Mouse (Mus musculus): Measurements from ENCODE around the gene Lrrc25. TPM values are rescaled to one million over a fixed set of nuclear protein-coding genes. Genes with fewer than 3 reads are reported as not detected.

Lrrc25 gene
- polyA plus RNA-seq, 1 experiment from 2014 or later = 0.74 TPM

GRCm38 (mm10) chr8:70644065-70644464, 28.1 kb downstream of the Lrrc25 start:
- H3K9ac ChIP-seq (replicated peaks) = no peak overlapping the region
- no peak for ATAC-seq (replicated peaks)
- peaks cover 6% of the 10 kb centered on the region for H3K4me1 ChIP-seq
- H3K27me3 ChIP-seq = no peaks in the 10 kb centered on the region
- H3K9me3 ChIP-seq = no peaks in the 10 kb centered on the region
- H3K4me2 ChIP-seq (replicated peaks) = no peak overlapping the region
- H3K36me3 ChIP-seq = no peaks in the 10 kb centered on the region
- H3K27ac ChIP-seq (replicated peaks) = no peak overlapping the region
- H3K4me3 ChIP-seq = no peak overlapping the region
- 82% methylated on average over 2 of the region's 2 CpGs for WGBS

- WGBS = 63% methylated on average over 17 of the region's 17 CpGs
- Histone ChIP-seq H3K9ac (replicated peaks) (no peak overlapping the region), H3K4me1 (peaks cover 15% of the 10 kb centered on the region)
These were observed 29.7 kb downstream of the Lrrc25 start for GRCm38 (mm10) chr8:70645501-70646224.

GRCm38 (mm10) chr8:70646369-70646768, 30.4 kb downstream of the Lrrc25 start:
- Histone ChIP-seq H3K27ac (replicated peaks) (no peak overlapping the region), H3K4me2 (replicated peaks) (no peak overlapping the region), H3K27me3 (no peaks in the 10 kb centered on the region), H3K9me3 (no peaks in the 10 kb centered on the region), H3K9ac (replicated peaks) (no peak overlapping the region), H3K36me3 (peaks cover 8% of the 10 kb centered on the region; the same call in 1 of the 2 replicates), H3K4me1 (peaks cover 15% of the 10 kb centered on the region), H3K4me3 (no peak overlapping the region)
- WGBS = 77% methylated on average over 6 of the region's 6 CpGs
- ATAC-seq (replicated peaks) = no peak

More at GRCm38 (mm10) chr8:70645501-70646224, 29.7 kb downstream of the Lrrc25 start:
- ATAC-seq (replicated peaks) = no peak
- H3K4me3 ChIP-seq = no peak overlapping the region
- peaks cover 5% of the 10 kb centered on the region; the same call in 1 of the 2 replicates for H3K36me3 ChIP-seq
- H3K9me3 ChIP-seq = no peaks in the 10 kb centered on the region
- no peak overlapping the region for H3K27ac ChIP-seq (replicated peaks)
- no peak overlapping the region for H3K4me2 ChIP-seq (replicated peaks)
- no peaks in the 10 kb centered on the region for H3K27me3 ChIP-seq

- Histone ChIP-seq H3K4me3 (no peak overlapping the region), H3K9ac (replicated peaks) (no peak overlapping the region), H3K4me1 (peaks cover 15% of the 10 kb centered on the region), H3K4me2 (replicated peaks) (no peak overlapping the region), H3K27me3 (no peaks in the 10 kb centered on the region), H3K9me3 (no peaks in the 10 kb centered on the region), H3K36me3 (peaks cover 8% of the 10 kb centered on the region; the same call in 1 of the 2 replicates), H3K27ac (replicated peaks) (no peak overlapping the region)
- no peak for ATAC-seq (replicated peaks)
These were observed 30.8 kb downstream of the Lrrc25 start for GRCm38 (mm10) chr8:70646775-70647174.

GRCm38 (mm10) chr8:70647343-70648163, 31.6 kb downstream of the Lrrc25 start:
- no peak for ATAC-seq (replicated peaks)
- Histone ChIP-seq H3K27me3 (no peaks in the 10 kb centered on the region), H3K27ac (replicated peaks) (no peak overlapping the region), H3K9me3 (no peaks in the 10 kb centered on the region), H3K9ac (replicated peaks) (no peak overlapping the region), H3K36me3 (peaks cover 8% of the 10 kb centered on the region; the same call in 1 of the 2 replicates), H3K4me2 (replicated peaks) (no peak overlapping the region), H3K4me1 (peaks cover 17% of the 10 kb centered on the region), H3K4me3 (no peak overlapping the region)
- WGBS = 70% methylated on average over 8 of the region's 8 CpGs

GRCm38 (mm10) chr8:70648164-70648442, 32.1 kb downstream of the Lrrc25 start:
- Histone ChIP-seq H3K27ac (replicated peaks) (no peak overlapping the region), H3K36me3 (peaks cover 8% of the 10 kb centered on the region; the same call in 1 of the 2 replicates), H3K9me3 (no peaks in the 10 kb centered on the region), H3K4me2 (replicated peaks) (no peak overlapping the region), H3K9ac (replicated peaks) (no peak overlapping the region), H3K27me3 (no peaks in the 10 kb centered on the region), H3K4me1 (peaks cover 20% of the 10 kb centered on the region), H3K4me3 (no peak overlapping the region)
- ATAC-seq (replicated peaks) = no peak
- WGBS = 35% methylated on average over 1 of the region's 1 CpGs

- H3K27me3 ChIP-seq = no peaks in the 10 kb centered on the region
- H3K4me3 ChIP-seq = no peak overlapping the region
- H3K9ac ChIP-seq (replicated peaks) = no peak overlapping the region
- peaks cover 25% of the 10 kb centered on the region for H3K4me1 ChIP-seq
- H3K9me3 ChIP-seq = no peaks in the 10 kb centered on the region
- H3K4me2 ChIP-seq (replicated peaks) = no peak overlapping the region
- 52% methylated on average over 3 of the region's 3 CpGs for WGBS
- H3K27ac ChIP-seq (replicated peaks) = peak overlapping the region; percentile 70; the same call in 1 of the 2 replicates
- peaks cover 8% of the 10 kb centered on the region; the same call in 1 of the 2 replicates for H3K36me3 ChIP-seq
- peak; percentile 33; the same call in 1 of the 2 replicates for ATAC-seq (replicated peaks)
These were observed 33.0 kb downstream of the Lrrc25 start for GRCm38 (mm10) chr8:70648921-70649320.

GRCm38 (mm10) chr8:70649324-70649723, 33.4 kb downstream of the Lrrc25 start:
- Histone ChIP-seq H3K9me3 (no peaks in the 10 kb centered on the region), H3K27ac (replicated peaks) (peak overlapping the region; percentile 70), H3K36me3 (peaks cover 8% of the 10 kb centered on the region; the same call in 1 of the 2 replicates), H3K4me1 (peaks cover 25% of the 10 kb centered on the region), H3K4me2 (replicated peaks) (no peak overlapping the region), H3K4me3 (no peak overlapping the region), H3K9ac (replicated peaks) (0 out of 2 replicates have a peak overlapping the region, but pooled peaks have one; percentile 19), H3K27me3 (no peaks in the 10 kb centered on the region)
- WGBS = 35% methylated on average over 4 of the region's 4 CpGs
- ATAC-seq (replicated peaks) = peak; percentile 42

- Histone ChIP-seq H3K9me3 (no peaks in the 10 kb centered on the region), H3K36me3 (peaks cover 11% of the 10 kb centered on the region; the same call in 1 of the 2 replicates), H3K27ac (replicated peaks) (no peak overlapping the region), H3K27me3 (no peaks in the 10 kb centered on the region), H3K4me3 (no peak overlapping the region), H3K4me2 (replicated peaks) (no peak overlapping the region), H3K4me1 (peaks cover 25% of the 10 kb centered on the region), H3K9ac (replicated peaks) (no peak overlapping the region)
- no peak for ATAC-seq (replicated peaks)
- 95% methylated on average over 17 of the region's 17 CpGs for WGBS
These were observed 34.4 kb downstream of the Lrrc25 start for GRCm38 (mm10) chr8:70650351-70650750.

- H3K4me1 ChIP-seq = peaks cover 51% of the 10 kb centered on the region
- no peaks in the 10 kb centered on the region for H3K9me3 ChIP-seq
- H3K27me3 ChIP-seq = no peaks in the 10 kb centered on the region
- H3K36me3 ChIP-seq = peaks cover 13% of the 10 kb centered on the region; the same call in 1 of the 2 replicates
- WGBS = 56% methylated on average over 2 of the region's 2 CpGs
- no peak for ATAC-seq (replicated peaks)
- no peak overlapping the region for H3K9ac ChIP-seq (replicated peaks)
- H3K4me3 ChIP-seq = no peak overlapping the region
- no peak overlapping the region for H3K4me2 ChIP-seq (replicated peaks)
- peak overlapping the region; percentile 37; the same call in 1 of the 2 replicates for H3K27ac ChIP-seq (replicated peaks)
These were observed 37.3 kb downstream of the Lrrc25 start for GRCm38 (mm10) chr8:70653226-70653625.

- WGBS = 65% methylated on average over 1 of the region's 1 CpGs
- Histone ChIP-seq H3K36me3 (peaks cover 13% of the 10 kb centered on the region; the same call in 1 of the 2 replicates), H3K4me3 (no peak overlapping the region), H3K9ac (replicated peaks) (no peak overlapping the region), H3K27me3 (no peaks in the 10 kb centered on the region), H3K27ac (replicated peaks) (no peak overlapping the region), H3K4me2 (replicated peaks) (no peak overlapping the region), H3K9me3 (no peaks in the 10 kb centered on the region), H3K4me1 (peaks cover 55% of the 10 kb centered on the region)
- no peak for ATAC-seq (replicated peaks)
These were observed 38.2 kb downstream of the Lrrc25 start for GRCm38 (mm10) chr8:70654121-70654520.

- peaks cover 57% of the 10 kb centered on the region for H3K4me1 ChIP-seq
- H3K9me3 ChIP-seq = no peaks in the 10 kb centered on the region
- H3K9ac ChIP-seq (replicated peaks) = no peak overlapping the region
- peaks cover 10% of the 10 kb centered on the region; the same call in 1 of the 2 replicates for H3K36me3 ChIP-seq
- no peaks in the 10 kb centered on the region for H3K27me3 ChIP-seq
- peak overlapping the region; percentile 89 for H3K27ac ChIP-seq (replicated peaks)
- H3K4me3 ChIP-seq = no peak overlapping the region
- no peak overlapping the region for H3K4me2 ChIP-seq (replicated peaks)
- 10% methylated on average over 2 of the region's 2 CpGs for WGBS
- ATAC-seq (replicated peaks) = no peak
These were observed 39.5 kb downstream of the Lrrc25 start for GRCm38 (mm10) chr8:70655469-70655868.

All from forebrain, embryonic 15.5 days (tissue).